Mouse (Mus musculus): Measurements from ENCODE around the gene Timm44.

Gene Timm44

GRCm38 (mm10) chr8:4237814-4238433, 37.8 kb downstream of the Timm44 start:
- DNase-seq (ENCODE audit: low spot score), result no peak

GRCm38 (mm10) chr8:4230612-4231351, 44.9 kb downstream of the Timm44 start:
- no peak for DNase-seq (ENCODE audit: low spot score)

DNA sequence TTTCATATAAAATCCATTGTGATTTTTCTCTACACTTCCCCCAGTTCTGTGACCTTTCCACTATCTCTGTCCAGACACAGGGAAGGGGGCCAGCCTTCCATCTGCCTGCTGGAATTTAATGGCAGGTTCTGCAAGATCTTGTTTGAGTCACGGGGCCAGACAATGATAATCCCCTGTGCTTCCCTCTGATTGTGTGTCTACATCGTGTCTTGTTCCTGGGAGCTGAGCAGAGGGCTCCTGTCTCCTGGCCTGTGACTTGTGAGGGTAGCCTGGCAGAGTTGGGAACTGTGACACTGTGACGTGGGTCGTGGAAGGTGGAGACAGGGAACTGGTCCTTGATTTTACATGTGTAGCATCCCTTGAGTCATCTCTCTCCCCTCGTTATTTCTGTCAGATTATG, 45.9 kb downstream of the Timm44 start:
- DNase-seq (ENCODE audit: low spot score), result no peak

GRCm38 (mm10) chr8:4227919-4228318, 47.8 kb downstream of the Timm44 start:
- DNase-seq (ENCODE audit: low spot score), result no peak

- no peak for DNase-seq (ENCODE audit: low spot score)
Measured at GRCm38 (mm10) chr8:4226739-4227347, 48.9 kb downstream of the Timm44 start, which contains the start of gene Lrrc8e. Lrrc8e (plus strand) TSS chr8:4226827.

DNA sequence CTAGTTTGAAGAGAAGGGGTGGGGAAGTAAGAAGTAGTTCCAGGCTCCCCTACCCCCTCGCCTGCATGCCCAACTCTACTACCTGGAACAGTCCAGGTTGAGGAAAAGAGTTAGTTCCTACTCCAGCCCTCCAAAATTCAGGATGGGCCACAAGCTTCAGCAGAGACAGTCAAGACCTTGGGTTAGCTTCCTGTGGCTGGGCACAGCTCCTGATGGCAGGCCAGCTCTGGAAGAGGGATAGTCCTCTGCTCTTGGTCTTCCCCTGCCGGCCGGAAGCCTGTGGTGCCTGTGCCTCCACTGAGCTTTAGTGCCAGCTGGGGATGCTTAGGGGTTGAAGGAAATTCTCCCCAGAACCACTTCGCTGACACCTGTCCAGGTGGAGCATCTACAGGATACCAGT, 49.4 kb downstream of the Timm44 start:
- no peak for DNase-seq (ENCODE audit: low spot score)

GRCm38 (mm10) chr8:4222059-4222458, 53.7 kb downstream of the Timm44 start:
- DNase-seq (ENCODE audit: low spot score), result no peak

- no peak for DNase-seq (ENCODE audit: low spot score)
Measured at GRCm38 (mm10) chr8:4219617-4220016, 56.1 kb downstream of the Timm44 start.

- DNase-seq (ENCODE audit: low spot score), result no peak
Measured at GRCm38 (mm10) chr8:4216791-4217621, 58.7 kb downstream of the Timm44 start, which contains the start of gene Prr36. Prr36 (minus strand) TSS chr8:4217459.

DNA sequence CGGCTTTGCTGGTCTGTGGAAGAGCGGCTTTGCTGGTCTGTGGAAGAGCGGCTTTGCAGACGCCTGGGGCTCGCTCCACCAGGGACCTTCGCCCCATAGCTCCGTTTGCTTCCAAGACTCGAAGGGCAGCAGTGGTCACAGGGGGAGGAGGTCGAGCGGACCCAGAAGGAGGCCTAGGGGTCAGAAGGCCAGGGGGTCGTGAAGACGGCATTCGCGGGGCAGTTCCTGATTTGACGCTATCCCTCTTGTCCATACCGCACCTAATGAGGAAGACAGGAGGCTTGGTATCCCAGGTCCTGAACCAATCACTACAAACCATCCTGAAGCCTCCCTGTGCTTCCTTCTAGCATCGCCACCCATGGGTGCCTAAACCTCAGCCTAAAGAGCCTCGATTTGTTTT, 59.4 kb downstream of the Timm44 start:
- no peak for DNase-seq (ENCODE audit: low spot score)

GRCm38 (mm10) chr8:4214006-4214980, 61.4 kb downstream of the Timm44 start:
- DNase-seq (ENCODE audit: low spot score), result no peak

- DNase-seq (ENCODE audit: low spot score), result no peak
Measured at GRCm38 (mm10) chr8:4213210-4214005, 62.3 kb downstream of the Timm44 start.

- DNase-seq (ENCODE audit: low spot score), result no peak
Measured at GRCm38 (mm10) chr8:4212809-4213209, 62.9 kb downstream of the Timm44 start.

- DNase-seq (ENCODE audit: low spot score), result no peak
Measured at GRCm38 (mm10) chr8:4211097-4211496, 64.6 kb downstream of the Timm44 start.
